Mouse (Mus musculus): ENCODE measurements around the gene Nxph3. TPM values are rescaled to one million over a fixed set of nuclear protein-coding genes. Genes with fewer than 3 reads are reported as not detected.

Nxph3 gene
- total and polyA plus RNA-seq, 3 experiments, result 0.17 TPM; not detected in 2

- dilution Hi-C loops (cut with MboI; ENCODE audit: extremely low pct_ligation_motif_present, extremely low pct_unique_long_range_greater_than_20kb, low sequenced_read_pairs), result no loop called here
- no peak overlapping the region for H3K4me3 ChIP-seq (replicated peaks in 1 of 3; ENCODE audit: low read depth in 2 of 3, low read length in 2 of 3, poor library complexity in 1 of 3)
- no peak overlapping the region; the same call in 1 of the 2 replicates for H3K4me2 ChIP-seq (ENCODE audit: insufficient read depth, low read depth, poor library complexity, severe bottlenecking)
- TF ChIP-seq CTCF (conservative IDR thresholded peaks at IDR 0.05 in 1 of 2, IDR thresholded peaks at IDR 0.05 in 1 of 2; ENCODE audit: low read depth in 2 of 2, low read length in 2 of 2) (peak in 1 of 2 experiments; percentile 41; a peak in 2 of 4 replicates), ZKSCAN1 (IDR thresholded peaks at IDR 0.05; ENCODE audit: borderline replicate concordance, low read depth, low read length) (peak; percentile 84), RCOR1 (conservative IDR thresholded peaks at IDR 0.05; ENCODE audit: low read depth, low read length) (no peak)
- no peaks in the 10 kb centered on the region for H3K9me3 ChIP-seq (replicated peaks; ENCODE audit: low read length)
- H3K4me1 ChIP-seq (ENCODE audit: control insufficient read depth in 1 of 2, insufficient read depth in 2 of 2), result peaks cover 14 to 27% of the 10 kb centered on the region in 2 experiments
- H3K27ac ChIP-seq (ENCODE audit: insufficient read depth, low read depth), result no peak overlapping the region
- H3K9ac ChIP-seq (ENCODE audit: insufficient read depth, low read depth), result no peak overlapping the region
- no peak for DNase-seq (ENCODE audit: extremely low read depth)
- H3K36me3 ChIP-seq (replicated peaks in 1 of 2; ENCODE audit: control insufficient read depth in 1 of 2, insufficient read depth in 1 of 2, low read length in 1 of 2), result no peaks in the 10 kb centered on the region
- in situ Hi-C loops (cut with MboI; ENCODE audit: low pct_ligation_motif_present, low pct_unique_long_range_greater_than_20kb, low sequenced_read_pairs), result loop anchor here (5.0 to 10.0 kb wide), 3 partner anchors 123 to 405 kb away; partner anchors contain the start of gene Tac4
- H3K27me3 ChIP-seq (replicated peaks), result peaks cover 87% of the 10 kb centered on the region
- H3K79me2 ChIP-seq (replicated peaks; ENCODE audit: control insufficient read depth, extremely low read depth, insufficient read depth, poor library complexity, severe bottlenecking), result no peaks in the 10 kb centered on the region
Measured at GRCm38 (mm10) chr11:95519996-95520395, 5.6 kb upstream of the Nxph3 start.

GRCm38 (mm10) chr11:95519299-95519698 lies 4.9 kb upstream of the Nxph3 start:
- H3K4me1 ChIP-seq (ENCODE audit: control insufficient read depth in 1 of 2, insufficient read depth in 2 of 2), result peaks cover 14 to 27% of the 10 kb centered on the region in 2 experiments
- H3K27me3 ChIP-seq (replicated peaks), result peaks cover 87% of the 10 kb centered on the region
- TF ChIP-seq TCF12 (IDR thresholded peaks at IDR 0.05; ENCODE audit: low read depth, low read length) (no peak), SMC3 (IDR thresholded peaks at IDR 0.05; ENCODE audit: low read depth, low read length) (no peak), MAX (IDR thresholded peaks at IDR 0.05; ENCODE audit: low read length) (no peak), MAZ (IDR thresholded peaks at IDR 0.05; ENCODE audit: low read depth, low read length) (no peak), NRF1 (IDR thresholded peaks at IDR 0.05; ENCODE audit: low read depth, low read length) (no peak), KAT2A (IDR thresholded peaks at IDR 0.05; ENCODE audit: insufficient replicate concordance, low read length) (no peak), MAFK (IDR thresholded peaks at IDR 0.05; ENCODE audit: insufficient replicate concordance, low read length) (no peak), USF1 (IDR thresholded peaks at IDR 0.05; ENCODE audit: low read depth, low read length) (no peak), PAX5 (IDR thresholded peaks at IDR 0.05; ENCODE audit: low read length) (no peak), UBTF (IDR thresholded peaks at IDR 0.05; ENCODE audit: low read depth, low read length) (no peak), SIN3A (IDR thresholded peaks at IDR 0.05; ENCODE audit: low read length) (no peak), ELF1 (IDR thresholded peaks at IDR 0.05; ENCODE audit: low read depth, low read length) (no peak), JUND (conservative IDR thresholded peaks at IDR 0.05; ENCODE audit: low read depth, low read length) (no peak), CHD1 (IDR thresholded peaks at IDR 0.05; ENCODE audit: low read depth, low read length) (no peak), USF2 (conservative IDR thresholded peaks at IDR 0.05; ENCODE audit: low read depth, low read length) (no peak), POLR2AphosphoS2 (IDR thresholded peaks at IDR 0.05; ENCODE audit: low read depth, low read length) (no peak), MXI1 (IDR thresholded peaks at IDR 0.05; ENCODE audit: low read depth, low read length) (no peak), RCOR1 (conservative IDR thresholded peaks at IDR 0.05; ENCODE audit: low read depth, low read length) (no peak), POLR2A (IDR thresholded peaks at IDR 0.05; ENCODE audit: low read depth, low read length) (no peak)
- no peaks in the 10 kb centered on the region for H3K36me3 ChIP-seq (replicated peaks in 1 of 2; ENCODE audit: control insufficient read depth in 1 of 2, insufficient read depth in 1 of 2, low read length in 1 of 2)
- peak overlapping the region; percentile 14; the same call in 1 of the 2 replicates for H3K4me2 ChIP-seq (ENCODE audit: insufficient read depth, low read depth, poor library complexity, severe bottlenecking)
- in situ Hi-C loops (cut with MboI; ENCODE audit: low pct_ligation_motif_present, low pct_unique_long_range_greater_than_20kb, low sequenced_read_pairs), result loop anchor here (5.0 kb wide), 1 partner anchor 122 kb away; no protein-coding TSS in a partner anchor
- DNase-seq (ENCODE audit: extremely low read depth), result peak; percentile 19
- no peak overlapping the region for H3K27ac ChIP-seq (ENCODE audit: insufficient read depth, low read depth)
- no peak overlapping the region for H3K4me3 ChIP-seq (replicated peaks in 1 of 3; ENCODE audit: low read depth in 2 of 3, low read length in 2 of 3, poor library complexity in 1 of 3)
- H3K9ac ChIP-seq (ENCODE audit: insufficient read depth, low read depth), result no peak overlapping the region
- H3K9me3 ChIP-seq (replicated peaks; ENCODE audit: low read length), result no peaks in the 10 kb centered on the region
- no peaks in the 10 kb centered on the region for H3K79me2 ChIP-seq (replicated peaks; ENCODE audit: control insufficient read depth, extremely low read depth, insufficient read depth, poor library complexity, severe bottlenecking)
- dilution Hi-C loops (cut with MboI; ENCODE audit: extremely low pct_ligation_motif_present, extremely low pct_unique_long_range_greater_than_20kb, low sequenced_read_pairs), result no loop called here

Data from CH12.LX (cell line).